10 mouse cellular contexts compared by ENCODE assay signal in genomic region chr12:45075631-45076030, GRCm38 (mm10). TPM values are rescaled to one million over a fixed set of nuclear protein-coding genes. Genes with fewer than 3 reads are reported as not detected.
DNase-seq lines count a peak whose midpoint lies in the region; ATAC-seq and TF ChIP-seq lines count a peak whose summit lies in the region.
"Had no signal": no experiment of that assay in that cellular context is flagged by ENCODE, and none has a peak within 500 bp of the region (broad histone marks: within the 10 kb centered on the region; RNA-seq: fewer than 3 reads in every experiment).

No protein-coding gene starts in this region.

- no peak overlapping the region for H3K27ac ChIP-seq in heart, embryonic 12.5 days (ENCODE audit: poor library complexity, severe bottlenecking)
- H3K27ac ChIP-seq in neural tube, embryonic 12.5 days, result no peak overlapping the region
- H3K27ac ChIP-seq in liver, embryonic 13.5 days, result no peak overlapping the region
- no peak overlapping the region for H3K27ac ChIP-seq in stomach, postnatal 0 days (replicated peaks)

- 40% methylated on average over 11 of the region's 11 CpGs for WGBS in heart, embryonic 12.5 days
- 80% methylated on average over 11 of the region's 11 CpGs for WGBS in neural tube, embryonic 12.5 days
- WGBS in liver, embryonic 13.5 days (ENCODE audit: insufficient replicate concordance), result 35% methylated on average over 11 of the region's 11 CpGs
- 60% methylated on average over 11 of the region's 11 CpGs for WGBS in stomach, postnatal 0 days

- TF ChIP-seq CTCF in stomach, postnatal 0 days (IDR thresholded peaks at IDR 0.05; ENCODE audit: low read depth), result no peak

- no peaks in the 10 kb centered on the region for H3K27me3 ChIP-seq in heart, embryonic 12.5 days (replicated peaks)
- 0 out of 2 replicates have a peak, but pooled peaks cover 7% of the 10 kb centered on the region for H3K27me3 ChIP-seq in neural tube, embryonic 12.5 days (replicated peaks)
- H3K27me3 ChIP-seq in liver, embryonic 13.5 days, result peaks cover 40% of the 10 kb centered on the region
- H3K27me3 ChIP-seq in stomach, postnatal 0 days (ENCODE audit: control insufficient read depth, insufficient read depth, low read length), result no peaks in the 10 kb centered on the region

- peaks cover 16% of the 10 kb centered on the region for H3K4me1 ChIP-seq in heart, embryonic 12.5 days (replicated peaks)
- peaks cover 8% of the 10 kb centered on the region for H3K4me1 ChIP-seq in neural tube, embryonic 12.5 days
- H3K4me1 ChIP-seq in liver, embryonic 13.5 days (replicated peaks), result no peaks in the 10 kb centered on the region
- peaks cover 4% of the 10 kb centered on the region; the same call in 1 of the 2 replicates for H3K4me1 ChIP-seq in stomach, postnatal 0 days (replicated peaks; ENCODE audit: control insufficient read depth, insufficient read depth)

- H3K9ac ChIP-seq in heart, embryonic 12.5 days, result no peak overlapping the region
- no peak overlapping the region for H3K9ac ChIP-seq in neural tube, embryonic 12.5 days
- H3K9ac ChIP-seq in liver, embryonic 13.5 days, result no peak overlapping the region
- H3K9ac ChIP-seq in stomach, postnatal 0 days (ENCODE audit: low read length), result no peak overlapping the region

- H3K9me3 ChIP-seq in heart, embryonic 12.5 days (replicated peaks), result no peaks in the 10 kb centered on the region
- H3K9me3 ChIP-seq in neural tube, embryonic 12.5 days, result no peaks in the 10 kb centered on the region
- H3K9me3 ChIP-seq in liver, embryonic 13.5 days (replicated peaks), result no peaks in the 10 kb centered on the region
- no peaks in the 10 kb centered on the region for H3K9me3 ChIP-seq in stomach, postnatal 0 days (ENCODE audit: control insufficient read depth, low read length)

- intact Hi-C loops in heart, postnatal 10 days (cut with DNase I), result no loop called here

- no peaks in the 10 kb centered on the region for H3K36me3 ChIP-seq in heart, embryonic 12.5 days
- no peaks in the 10 kb centered on the region for H3K36me3 ChIP-seq in neural tube, embryonic 12.5 days
- H3K36me3 ChIP-seq in liver, embryonic 13.5 days, result no peaks in the 10 kb centered on the region
- no peaks in the 10 kb centered on the region for H3K36me3 ChIP-seq in stomach, postnatal 0 days (ENCODE audit: control insufficient read depth, insufficient read depth, low read length)

- H3K4me2 ChIP-seq in heart, embryonic 12.5 days, result peak overlapping the region; percentile 92
- H3K4me2 ChIP-seq in neural tube, embryonic 12.5 days (replicated peaks), result peak overlapping the region; percentile 99
- H3K4me2 ChIP-seq in liver, embryonic 13.5 days, result peak overlapping the region; percentile 60; the same call in 1 of the 2 replicates
- H3K4me2 ChIP-seq in stomach, postnatal 0 days (replicated peaks; ENCODE audit: low read depth), result peak overlapping the region; percentile 100

- no peak for TF ChIP-seq EP300 in stomach, postnatal 0 days (optimal IDR thresholded peaks at IDR 0.05)

- ATAC-seq in heart, embryonic 12.5 days (ENCODE audit: insufficient number of reproducible peaks, low FRiP score), result no peak
- ATAC-seq in neural tube, embryonic 12.5 days (ENCODE audit: low FRiP score, low read depth), result no peak
- no peak for ATAC-seq in liver, embryonic 13.5 days (ENCODE audit: low read depth)
- ATAC-seq in stomach, postnatal 0 days (ENCODE audit: low FRiP score, low TSS enrichment), result no peak
- ATAC-seq: activated CD4-positive, CD25-positive, alpha-beta regulatory T cell, adult 4 months had no signal

- H3K4me3 ChIP-seq in heart, embryonic 12.5 days, result peak overlapping the region; percentile 68; the same call in 1 of the 2 replicates
- H3K4me3 ChIP-seq in neural tube, embryonic 12.5 days, result no peak overlapping the region
- H3K4me3 ChIP-seq in liver, embryonic 13.5 days (replicated peaks), result no peak overlapping the region
- H3K4me3 ChIP-seq in stomach, postnatal 0 days (ENCODE audit: low read depth, low read length), result peak overlapping the region; percentile 72; the same call in 1 of the 2 replicates

- no peak for DNase-seq in heart, postnatal 10 days
- DNase-seq in neural tube, embryonic 10.5 days (ENCODE audit: extremely low spot score, low spot score), result no peak
- no peak for DNase-seq in liver, embryonic 13.5 days
- no peak for DNase-seq in stomach, postnatal 0 days (ENCODE audit: low spot score)
- no peak for DNase-seq in cerebellum, postnatal 4 days (ENCODE audit: low spot score in 2 of 2)
- DNase-seq in adrenal gland, postnatal 4 days (ENCODE audit: low spot score in 2 of 2), result no peak
- DNase-seq: cerebellum, adult 11-12 months had no signal

RNA-seq across cellular contexts. Expression of gene Stxbp6, which starts 1.1 kb away (rescaled TPM):
- 11.6 and 14.4 TPM in 2 replicates for polyA plus RNA-seq in heart, embryonic 12.5 days (2016; fragmentation: Nextera tagmentation; extraction: Ambion mirVana)
- 10 to 100 TPM in 1 of 2 experiments, 1 to 10 TPM in 1; 9.6 to 12.9 TPM for total RNA-seq in heart, postnatal 10 days (2021)
- polyA plus RNA-seq in neural tube, embryonic 12.5 days (2016; fragmentation: Nextera tagmentation; extraction: Ambion mirVana), result 9.4 and 10.9 TPM in 2 replicates
- 6.1 and 6.8 TPM in 2 replicates for polyA plus RNA-seq in liver, embryonic 13.5 days (2015; fragmentation: Nextera tagmentation; extraction: Ambion mirVana)
- polyA plus RNA-seq in stomach, postnatal 0 days (2015; fragmentation: Nextera tagmentation; extraction: Ambion mirVana), result 9.3 and 9.4 TPM in 2 replicates
- 10 to 100 TPM; 27.1 to 27.3 TPM for total RNA-seq in adrenal gland, postnatal 4 days (2021)
- polyA plus RNA-seq: activated CD4-positive, CD25-positive, alpha-beta regulatory T cell, adult 4 months had no signal

Comparison
In these comparisons a context has a peak if more than half of its experiments do, and no peak if none do; other contexts are left out.
1. H3K4me3 ChIP-seq: peak in heart, embryonic 12.5 days (single experiment) and stomach, postnatal 0 days (single experiment); none in neural tube, embryonic 12.5 days (single experiment) and liver, embryonic 13.5 days (single experiment).
2. Peak in every context shown above with its lines, with median percentiles within 50 percentile points of each other: H3K4me2 ChIP-seq.